Mouse (Mus musculus) embryo, embryonic 10.5 days (tissue): Measurements from ENCODE around the gene Arhgap11a.
A peak's percentile ranks its signal among the peaks of the same experiment; 100 is the strongest.

Experiments used
- DNase-seq: peaks from one replicate; pipeline ENCODE4 v3.0.0-alpha.2; 2015; ENCODE audit warnings: low spot score

Gene Arhgap11a

DNA sequence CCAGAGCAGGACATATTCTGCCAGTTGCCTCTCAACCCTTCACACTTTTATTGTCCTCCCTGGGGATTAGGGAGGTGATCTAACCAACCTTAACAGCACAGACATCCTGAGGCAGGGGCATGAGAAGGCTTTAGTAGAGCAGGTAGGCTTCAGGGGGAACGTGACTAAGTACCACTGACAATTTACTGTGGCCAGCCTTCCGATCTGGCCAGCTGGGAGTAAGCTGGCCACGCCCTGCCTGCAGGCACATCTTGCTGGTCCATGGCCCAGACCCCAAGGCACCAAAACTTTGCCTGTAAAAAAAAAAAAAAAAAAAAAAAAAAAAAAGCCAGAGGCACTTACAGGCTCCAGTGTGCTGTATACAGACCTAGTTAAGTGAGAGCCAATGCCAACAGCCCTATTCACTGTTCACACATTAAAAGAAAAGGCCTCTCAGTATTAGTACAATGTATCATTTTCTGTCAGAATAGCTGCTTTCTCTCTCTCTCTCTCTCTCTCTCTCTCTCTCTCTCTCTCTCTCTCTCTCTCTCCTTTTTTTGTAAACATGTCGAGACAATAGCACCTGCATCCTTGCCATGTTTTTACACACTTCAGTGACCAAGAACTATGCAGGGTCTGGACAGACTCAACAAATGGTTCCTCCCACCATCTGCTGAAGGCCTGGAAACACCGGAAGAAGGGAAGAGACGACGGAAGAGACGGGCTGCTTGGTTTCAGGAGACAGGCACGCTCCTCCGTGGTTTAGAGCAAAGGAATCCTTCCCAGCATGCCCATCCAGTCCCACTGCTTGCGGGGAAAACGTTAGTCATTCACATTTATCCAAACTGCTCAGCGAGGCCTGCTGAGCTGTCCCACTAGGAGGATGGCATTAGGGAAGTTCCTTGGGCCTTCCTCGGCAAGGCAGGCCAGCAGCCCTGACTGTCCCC lies 30.5 kb downstream of the Arhgap11a start:
- no peak for DNase-seq

DNA sequence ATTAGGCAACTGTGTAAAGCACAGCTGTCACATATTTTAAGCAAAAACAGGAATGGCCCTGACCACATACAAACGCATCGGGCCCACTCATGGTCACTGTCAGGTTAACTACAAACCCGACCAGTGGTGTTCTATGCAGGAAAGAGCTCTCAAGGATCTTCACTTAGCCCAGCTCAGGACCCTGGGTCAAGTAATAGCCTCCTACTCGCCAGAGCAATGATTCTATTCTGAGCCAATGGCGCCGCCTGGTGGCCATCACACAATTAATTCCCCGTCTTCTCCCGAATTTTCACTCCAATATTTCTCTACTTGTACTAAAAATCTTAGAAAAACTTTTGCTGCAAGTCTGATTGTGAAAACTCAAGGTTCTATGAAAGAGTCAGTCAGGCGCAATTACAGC lies 40.8 kb downstream of the Arhgap11a start:
- DNase-seq: peak; percentile 82

DNA sequence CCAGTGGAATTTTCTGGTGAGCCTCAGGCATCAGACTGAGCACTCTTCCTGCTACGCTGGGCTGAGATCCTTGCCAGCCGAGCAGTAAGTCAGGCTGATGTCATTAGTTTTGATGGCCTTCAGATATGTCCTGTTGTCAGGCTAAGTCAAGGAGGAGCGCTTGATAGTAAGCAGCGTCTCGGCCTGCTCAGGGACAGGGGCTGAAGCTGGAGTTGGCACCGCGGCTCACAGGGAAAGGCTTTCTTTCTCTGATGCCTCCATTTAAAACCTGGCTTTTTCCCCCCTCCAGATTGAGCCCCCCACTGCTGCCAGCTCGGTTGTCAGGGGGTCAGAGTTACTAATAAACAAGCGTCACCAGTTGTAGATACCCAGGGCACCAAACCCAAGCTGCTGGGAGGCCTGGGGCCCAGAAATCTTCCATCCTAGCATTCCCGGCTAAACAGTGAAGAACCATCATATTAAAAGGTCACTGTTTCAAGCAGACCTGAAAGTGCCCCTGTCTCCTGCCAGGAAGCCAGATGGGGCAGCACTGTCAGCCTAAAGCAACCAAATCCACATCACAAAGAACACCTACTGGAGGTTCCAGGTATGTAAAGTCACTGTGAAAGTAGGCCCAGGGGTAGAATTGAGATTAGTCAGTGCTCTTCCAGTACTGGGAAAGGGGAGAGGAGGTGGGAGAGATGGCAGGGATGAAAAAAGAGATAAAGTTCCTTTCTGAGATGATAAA lies 41.4 kb downstream of the Arhgap11a start:
- no peak for DNase-seq

DNA sequence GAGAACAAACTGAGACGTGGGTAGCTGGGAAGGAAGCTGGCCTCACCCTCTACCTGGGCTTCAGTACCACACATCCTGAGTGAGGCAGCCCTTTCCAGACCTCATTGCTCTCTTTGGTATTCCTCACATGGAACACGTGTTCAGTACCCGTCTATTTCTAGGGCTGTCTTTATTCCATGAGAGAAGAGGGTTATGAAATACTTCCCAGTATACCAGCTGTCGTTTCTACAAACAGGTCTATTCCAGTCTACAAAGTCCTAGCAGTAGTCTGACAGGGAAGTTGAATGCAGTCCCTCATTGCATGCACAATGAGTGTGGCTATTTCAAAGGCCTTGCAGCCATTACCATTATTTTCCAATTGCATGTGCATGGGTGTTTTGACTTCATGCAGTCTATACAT lies 42.7 kb downstream of the Arhgap11a start:
- no peak for DNase-seq

DNA sequence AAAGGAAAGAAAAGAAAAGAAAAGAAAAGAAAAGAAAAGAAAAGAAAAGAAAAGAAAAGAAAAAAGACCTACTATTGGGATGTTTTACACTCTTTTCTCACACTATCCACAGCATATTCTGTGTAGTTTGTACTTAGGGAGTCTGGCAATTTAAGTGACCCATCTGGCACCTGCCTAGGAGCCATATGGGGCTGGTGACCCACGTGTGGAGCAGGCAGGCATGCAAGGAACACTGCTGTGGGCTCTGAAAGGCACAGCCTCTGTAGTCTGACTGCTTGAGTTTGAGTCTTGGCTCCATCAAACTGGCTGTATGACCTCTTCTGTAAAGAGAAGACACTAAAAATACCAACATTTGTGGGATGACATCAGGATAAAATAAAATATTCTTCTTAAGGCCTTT lies 44.7 kb downstream of the Arhgap11a start:
- DNase-seq: no peak

DNA sequence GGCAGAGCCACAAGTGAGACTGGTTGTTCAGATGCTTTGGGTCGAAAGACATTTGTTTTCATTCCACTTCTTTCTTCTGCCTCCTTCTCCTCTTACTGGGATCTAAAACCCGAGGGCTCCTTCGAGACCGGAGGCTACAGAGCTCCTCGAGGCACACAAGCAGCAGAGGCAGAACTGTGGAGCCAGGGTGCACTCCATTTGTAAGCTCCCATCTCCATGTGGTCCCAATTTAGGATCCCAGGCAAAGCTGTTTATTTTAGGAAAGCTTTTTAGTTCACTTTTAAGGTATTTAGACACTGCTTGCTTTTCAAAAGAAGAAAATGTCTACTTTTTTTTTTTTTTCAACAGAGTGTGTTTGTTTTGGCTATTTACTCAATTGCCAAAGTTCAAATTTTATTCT lies 47.6 kb downstream of the Arhgap11a start:
- DNase-seq: no peak

DNA sequence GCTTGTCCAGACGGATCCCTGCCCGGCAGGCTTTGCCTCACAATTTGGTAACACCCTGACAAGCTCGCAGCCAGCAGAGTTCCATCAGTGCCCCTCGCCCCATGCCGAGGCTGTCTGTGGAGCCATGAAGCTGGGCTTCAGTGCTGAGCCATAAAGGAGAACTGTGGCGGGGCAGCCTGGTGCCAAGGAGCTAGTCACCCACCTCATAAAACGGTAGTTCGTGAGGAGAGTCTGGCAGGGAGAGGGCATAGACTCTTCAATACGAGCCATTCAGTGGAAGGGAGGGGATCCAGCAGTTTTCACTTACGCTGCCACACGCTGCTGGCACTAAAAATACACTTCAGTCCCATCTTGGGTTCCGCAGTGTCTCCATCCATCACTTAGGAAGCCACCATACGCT lies 49.9 kb downstream of the Arhgap11a start:
- no peak for DNase-seq

DNA sequence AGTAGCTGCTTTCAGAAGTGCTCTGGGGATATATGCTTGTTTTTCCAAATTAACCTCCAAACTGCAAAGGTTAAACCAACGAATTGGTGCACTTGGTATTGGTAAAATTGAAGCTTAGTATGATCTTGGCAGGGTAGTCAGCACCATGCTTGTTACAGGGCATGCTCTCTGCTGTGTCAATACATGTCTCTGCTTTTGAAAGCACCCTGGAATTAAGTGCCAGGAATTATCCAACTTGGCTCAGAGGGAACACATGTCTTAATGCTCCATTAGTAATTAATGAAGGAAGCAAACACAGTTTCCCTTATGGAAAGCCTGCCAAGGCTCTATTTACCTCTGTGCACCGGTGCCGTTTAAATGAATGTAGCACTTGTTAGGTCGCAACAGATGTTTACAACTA lies 53.3 kb downstream of the Arhgap11a start:
- DNase-seq: no peak

DNA sequence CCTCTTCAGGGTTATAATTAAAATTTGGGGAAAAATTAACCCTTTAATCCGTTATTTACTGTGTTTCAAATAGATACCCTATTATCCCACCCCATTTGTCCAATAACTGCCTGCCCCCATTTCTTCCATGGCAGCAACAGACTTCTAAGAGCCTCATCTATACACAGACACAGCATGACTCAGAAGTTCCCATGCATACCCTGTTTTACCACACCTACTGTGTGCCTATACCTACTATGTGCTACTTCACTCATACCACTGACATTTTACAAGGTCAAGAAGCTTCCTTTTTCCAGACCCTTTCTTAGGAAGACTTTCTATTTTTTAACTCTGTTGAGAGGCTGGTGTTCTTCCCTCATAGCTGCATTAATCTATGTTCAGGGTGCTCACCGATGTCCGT lies 54.9 kb downstream of the Arhgap11a start:
- no peak for DNase-seq

DNA sequence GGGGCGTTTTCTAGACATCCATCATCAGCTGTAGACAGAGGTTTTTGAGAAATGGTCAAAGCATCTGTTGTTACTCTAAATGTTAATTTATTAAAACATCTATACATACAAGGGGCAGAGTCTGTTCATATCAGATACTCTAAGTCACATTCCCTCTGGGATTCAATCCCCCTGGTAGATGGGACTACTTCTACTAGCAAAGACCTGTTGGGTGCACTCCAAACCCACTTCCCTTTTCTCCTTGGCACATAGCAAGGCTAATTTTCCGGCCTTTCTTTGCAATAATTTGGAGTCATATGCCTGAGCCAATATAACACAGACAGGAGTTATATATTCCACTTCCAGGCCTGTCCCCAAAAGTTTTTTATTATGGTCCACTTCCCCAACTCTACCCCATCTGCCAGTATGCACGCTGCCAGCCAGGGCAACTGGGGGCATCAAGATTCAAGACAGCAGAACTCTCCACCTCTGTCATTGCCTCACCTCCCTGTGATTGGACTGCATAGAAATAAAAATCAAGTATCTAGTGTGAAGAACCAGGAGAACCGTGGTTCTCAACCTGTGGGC lies 59.6 kb downstream of the Arhgap11a start:
- no peak for DNase-seq

DNA sequence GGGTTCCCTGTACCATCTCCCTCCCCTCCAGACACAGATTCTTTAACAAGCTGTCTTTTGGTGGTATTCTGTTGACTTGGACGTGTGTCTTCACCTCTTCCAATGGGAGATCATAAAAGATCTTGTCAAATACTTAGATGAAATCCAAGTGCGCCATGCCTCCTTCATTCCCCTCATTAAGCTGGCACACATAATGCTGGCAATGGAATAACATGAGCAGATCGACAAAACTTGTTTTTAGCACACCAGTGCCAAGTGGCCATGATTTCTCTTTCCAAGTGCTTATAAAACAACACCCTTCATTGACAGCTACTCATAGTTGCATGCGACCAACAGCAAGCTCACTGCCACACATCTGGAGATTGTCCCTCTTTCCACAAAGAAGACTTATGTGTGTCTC lies 60.6 kb downstream of the Arhgap11a start:
- DNase-seq: no peak

DNA sequence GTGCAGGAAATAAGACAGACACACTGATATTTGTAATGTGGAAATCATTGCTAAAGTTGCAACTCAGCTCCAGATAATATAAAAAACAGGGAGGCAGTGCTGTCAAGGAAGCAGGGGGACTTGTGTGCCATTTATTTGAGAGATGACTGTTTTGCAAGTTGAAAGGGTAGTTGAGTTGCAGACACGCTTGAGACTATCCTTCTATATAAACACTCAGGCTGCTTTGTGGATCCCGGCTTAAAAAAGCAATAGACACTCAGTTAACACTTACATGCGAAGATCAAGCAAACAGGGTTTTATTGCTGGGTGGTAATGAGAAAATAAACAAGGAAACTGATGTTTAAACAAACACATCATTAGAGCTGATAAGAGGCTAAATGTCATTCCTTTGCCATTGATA lies 63.6 kb downstream of the Arhgap11a start:
- DNase-seq: no peak

DNA sequence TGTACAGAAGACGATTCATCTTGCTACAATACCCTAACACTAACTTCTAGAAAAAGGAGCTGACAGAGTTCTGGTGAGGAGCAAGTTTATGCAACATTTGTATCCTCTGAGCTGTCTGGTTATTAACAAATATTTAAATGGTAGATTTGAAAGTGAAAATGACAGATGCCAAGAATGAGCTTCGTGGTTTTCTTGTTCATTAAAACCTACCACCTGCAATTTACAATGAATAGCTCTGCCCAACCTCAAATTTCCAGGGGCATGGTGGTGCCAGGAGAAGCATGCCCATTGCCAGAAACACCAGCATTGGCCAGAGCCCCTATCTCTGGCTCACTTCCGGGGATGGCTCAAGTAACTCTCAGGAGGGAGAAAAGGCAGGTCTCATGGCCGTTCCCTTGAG lies 66.9 kb downstream of the Arhgap11a start:
- DNase-seq: no peak
